Mouse (Mus musculus) CH12.LX (cell line): ENCODE results near the gene Pcnt. TPM values are rescaled to one million over a fixed set of nuclear protein-coding genes. Genes with fewer than 3 reads are reported as not detected.

ENCODE experiments used
- DNase-seq: peaks from one replicate; pipeline ENCODE4 v3.0.0-alpha.2; 2013; ENCODE audit errors: extremely low read depth
- H3K27ac ChIP-seq: 2 replicates; pipeline ENCODE4 v1.5.1; 2012; ENCODE audit warnings: low read depth, mild to moderate bottlenecking, control low read depth, moderate library complexity; ENCODE audit not compliant: insufficient read depth
- H3K27me3 ChIP-seq: replicated peaks from 2 replicates; pipeline ENCODE3; 2012; ENCODE audit warnings: inconsistent platforms
- H3K36me3 ChIP-seq, 2 experiments: replicated peaks in 1 of 2; 2 replicates each; pipeline versions ENCODE3 to v1.6.1; 2012; ENCODE audit warnings: inconsistent platforms in 1 of 2, low read length in 1 of 2, mild to moderate bottlenecking in 1 of 2, mixed read lengths in 1 of 2, moderate library complexity in 1 of 2; ENCODE audit not compliant: control insufficient read depth in 1 of 2, insufficient read depth in 1 of 2
- H3K4me1 ChIP-seq, 2 experiments: 2 replicates each; pipeline ENCODE4 v1.6.1; 2012; ENCODE audit warnings: inconsistent platforms in 1 of 2, moderate library complexity in 1 of 2; ENCODE audit not compliant: insufficient read depth in 2 of 2, control insufficient read depth in 1 of 2
- H3K4me2 ChIP-seq: 2 replicates; pipeline ENCODE4 v1.6.1; 2012; ENCODE audit warnings: low read depth, mild to moderate bottlenecking, control low read depth; ENCODE audit not compliant: poor library complexity, insufficient read depth, severe bottlenecking
- H3K4me3 ChIP-seq, 3 experiments: fragments of 150-350 bp in 1 of 3; sonication (generic) in 1 of 3; replicated peaks in 1 of 3; 2 replicates each; pipeline versions ENCODE3 to v1.5.1; 2011 to 2012; ENCODE audit warnings: low read depth in 2 of 3, low read length in 2 of 3, mild to moderate bottlenecking in 2 of 3, moderate library complexity in 2 of 3, control low read depth in 1 of 3, improper control_type of control experiment in 1 of 3, inconsistent platforms in 1 of 3, mixed read lengths in 1 of 3; ENCODE audit not compliant: poor library complexity in 1 of 3
- H3K79me2 ChIP-seq: replicated peaks from 2 replicates; pipeline ENCODE4 v1.6.1; 2012; ENCODE audit warnings: mild to moderate bottlenecking, moderate library complexity; ENCODE audit not compliant: control insufficient read depth, poor library complexity, insufficient read depth, severe bottlenecking; ENCODE audit errors: extremely low read depth
- H3K9ac ChIP-seq: 2 replicates; pipeline ENCODE4 v1.6.1; 2012; ENCODE audit warnings: low read depth, mild to moderate bottlenecking, control low read depth, moderate library complexity; ENCODE audit not compliant: insufficient read depth
- H3K9me3 ChIP-seq: replicated peaks from 2 replicates; pipeline ENCODE3; 2012; ENCODE audit warnings: low read length, inconsistent platforms, mixed read lengths
- CHD1 ChIP-seq: IDR thresholded peaks from 2 replicates; pipeline ENCODE4 v1.6.1; 2012; ENCODE audit warnings: low read depth, low read length, improper control_type of control experiment, inconsistent platforms
- CHD2 ChIP-seq: IDR thresholded peaks from 2 replicates; pipeline ENCODE4 v1.6.1; 2011; ENCODE audit warnings: low read length, improper control_type of control experiment
- CTCF ChIP-seq, 2 experiments: IDR thresholded peaks in 1 of 2; conservative IDR thresholded peaks in 1 of 2; 2 replicates each; pipeline ENCODE4 v1.5.1; 2011 to 2012; ENCODE audit warnings: low read depth in 2 of 2, low read length in 2 of 2, improper control_type of control experiment in 1 of 2, inconsistent platforms in 1 of 2, mild to moderate bottlenecking in 1 of 2, moderate library complexity in 1 of 2
- ELF1 ChIP-seq: IDR thresholded peaks from 2 replicates; pipeline ENCODE4 v1.6.1; 2014; ENCODE audit warnings: low read depth, mild to moderate bottlenecking, inconsistent platforms, low read length, improper control_type of control experiment
- EP300 ChIP-seq: IDR thresholded peaks from 2 replicates; pipeline ENCODE4 v1.6.1; 2011; ENCODE audit warnings: low read length, improper control_type of control experiment
- ETS1 ChIP-seq: conservative IDR thresholded peaks from 2 replicates; pipeline ENCODE4 v1.6.1; 2012; ENCODE audit warnings: low read depth, mild to moderate bottlenecking, inconsistent platforms, low read length, improper control_type of control experiment, moderate library complexity
- HCFC1 ChIP-seq: IDR thresholded peaks from 2 replicates; pipeline ENCODE4 v1.6.1; 2012; ENCODE audit warnings: low read depth, mild to moderate bottlenecking, inconsistent platforms, low read length, improper control_type of control experiment
- IRF4 ChIP-seq: IDR thresholded peaks from 2 replicates; pipeline ENCODE4 v1.6.1; 2014; ENCODE audit warnings: low read depth, mild to moderate bottlenecking, inconsistent platforms, low read length, improper control_type of control experiment
- JUN ChIP-seq: IDR thresholded peaks from 2 replicates; pipeline ENCODE4 v1.6.1; 2011; ENCODE audit warnings: low read depth, mild to moderate bottlenecking, low read length, improper control_type of control experiment, moderate library complexity; ENCODE audit not compliant: insufficient read depth
- JUND ChIP-seq: conservative IDR thresholded peaks from 2 replicates; pipeline ENCODE4 v1.6.1; 2011; ENCODE audit warnings: low read depth, low read length, improper control_type of control experiment
- MAFK ChIP-seq: IDR thresholded peaks from 2 replicates; pipeline ENCODE4 v1.6.1; 2011; ENCODE audit warnings: low read length, improper control_type of control experiment; ENCODE audit not compliant: insufficient replicate concordance
- MAX ChIP-seq: IDR thresholded peaks from 2 replicates; pipeline ENCODE4 v1.6.1; 2011; ENCODE audit warnings: low read length, improper control_type of control experiment
- MEF2A ChIP-seq: IDR thresholded peaks from 2 replicates; pipeline ENCODE4 v1.6.1; 2014; ENCODE audit warnings: low read depth, mild to moderate bottlenecking, inconsistent platforms, low read length, improper control_type of control experiment, borderline replicate concordance
- MYC ChIP-seq: IDR thresholded peaks from 2 replicates; pipeline ENCODE4 v1.6.1; 2011; ENCODE audit warnings: low read depth, mild to moderate bottlenecking, improper control_type of control experiment, low read length
- NRF1 ChIP-seq: IDR thresholded peaks from 2 replicates; pipeline ENCODE4 v1.6.1; 2014; ENCODE audit warnings: low read depth, mild to moderate bottlenecking, inconsistent platforms, low read length, improper control_type of control experiment, moderate library complexity
- PAX5 ChIP-seq: IDR thresholded peaks from 2 replicates; pipeline ENCODE4 v1.6.1; 2012; ENCODE audit warnings: low read length, inconsistent platforms, mixed read lengths
- POLR2A ChIP-seq: IDR thresholded peaks from 2 replicates; pipeline ENCODE4 v1.6.1; 2011; ENCODE audit warnings: low read depth, mild to moderate bottlenecking, improper control_type of control experiment, low read length
- RAD21 ChIP-seq: IDR thresholded peaks from 2 replicates; pipeline ENCODE4 v1.6.1; 2011; ENCODE audit warnings: low read depth, mild to moderate bottlenecking, low read length, improper control_type of control experiment, moderate library complexity
- RCOR1 ChIP-seq: conservative IDR thresholded peaks from 2 replicates; pipeline ENCODE4 v1.6.1; 2012; ENCODE audit warnings: low read depth, mild to moderate bottlenecking, inconsistent platforms, low read length, improper control_type of control experiment
- SIN3A ChIP-seq: IDR thresholded peaks from 2 replicates; pipeline ENCODE4 v1.6.1; 2012; ENCODE audit warnings: low read length, improper control_type of control experiment, inconsistent platforms
- TBP ChIP-seq: conservative IDR thresholded peaks from 2 replicates; pipeline ENCODE4 v1.6.1; 2011; ENCODE audit warnings: low read depth, low read length, improper control_type of control experiment
- TCF12 ChIP-seq: IDR thresholded peaks from 2 replicates; pipeline ENCODE4 v1.6.1; 2014; ENCODE audit warnings: low read depth, mild to moderate bottlenecking, inconsistent platforms, low read length, improper control_type of control experiment
- ZC3H11A ChIP-seq: IDR thresholded peaks from 2 replicates; pipeline ENCODE4 v1.6.1; 2012; ENCODE audit warnings: low read depth, mild to moderate bottlenecking, inconsistent platforms, low read length, improper control_type of control experiment
- ZMIZ1 ChIP-seq: IDR thresholded peaks from 2 replicates; pipeline ENCODE4 v1.6.1; 2012; ENCODE audit warnings: low read depth, mild to moderate bottlenecking, inconsistent platforms, low read length, improper control_type of control experiment
- ZNF384 ChIP-seq: IDR thresholded peaks from 2 replicates; pipeline ENCODE4 v1.6.1; 2012; ENCODE audit warnings: low read depth, low read length, improper control_type of control experiment, inconsistent platforms
- dilution Hi-C: fragments of 300-500 bp; cut with MboI; formaldehyde crosslinking; loops from 2 replicates; pipeline ENCODE4 v1.14.3; 2020; ENCODE audit warnings: low sequenced_read_pairs; ENCODE audit not compliant: extremely low pct_unique_long_range_greater_than_20kb, extremely low pct_ligation_motif_present
- in situ Hi-C: fragments of 300-500 bp; cut with MboI; formaldehyde crosslinking; loops from 3 replicates; pipeline ENCODE4 v1.14.3; 2019; ENCODE audit warnings: low sequenced_read_pairs, low pct_ligation_motif_present, low pct_unique_long_range_greater_than_20kb, mixed read lengths
- polyA plus RNA-seq: library from polyadenylated mRNA; unstranded; fragments of >175 nt; gene quantifications from 2 replicates; pipeline ENCODE4 v1.2.1, GENCODE M21; 2012; ENCODE audit warnings: low read depth; ENCODE audit not compliant: insufficient read length
- total RNA-seq, 2 experiments: library from RNA; depleted of rRNA; stranded (reverse); fragments of 300-350 nt in 1 of 2; fragments of >200 nt in 1 of 2; gene quantifications; 2 replicates each; pipeline ENCODE4 v1.2.3; 2012 to 2014

Gene Pcnt
- total and polyA plus RNA-seq, 3 experiments: 22.2 to 30.2 (median 29.1) TPM

DNA sequence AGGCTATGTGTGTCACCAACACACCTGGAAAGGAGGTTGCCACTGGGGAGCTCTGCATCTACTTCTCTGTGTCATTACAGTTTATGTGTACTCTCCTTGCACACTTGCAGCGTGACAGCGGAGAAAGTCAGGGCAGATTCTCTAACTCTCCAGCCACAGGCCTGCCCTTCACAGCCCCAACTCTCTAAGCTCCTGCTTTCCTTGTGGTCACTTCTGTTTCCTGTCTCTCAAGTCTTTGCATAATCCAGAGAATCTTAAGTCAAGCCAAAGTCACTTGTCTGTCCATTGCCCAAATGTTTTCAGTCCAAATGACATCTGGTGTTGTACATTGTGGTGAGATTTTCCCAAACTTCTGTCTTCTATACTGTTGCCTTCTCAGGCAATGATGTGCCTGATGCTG lies 43.7 kb upstream of the Pcnt start:
- H3K79me2 ChIP-seq: no peaks in the 10 kb centered on the region
- TF ChIP-seq CHD2: no peak
- TF ChIP-seq HCFC1: no peak
- TF ChIP-seq EP300: no peak
- no peak for TF ChIP-seq ELF1
- no peak for TF ChIP-seq MYC
- no peak for TF ChIP-seq ETS1
- no peak for TF ChIP-seq JUN
- no peak for TF ChIP-seq MEF2A
- TF ChIP-seq TCF12: no peak
- no peak for TF ChIP-seq MAFK
- no peak for TF ChIP-seq IRF4
- no peak for TF ChIP-seq PAX5
- no peak for TF ChIP-seq CHD1
- no peak for TF ChIP-seq RAD21
- TF ChIP-seq RCOR1: no peak
- no peak for TF ChIP-seq ZMIZ1
- TF ChIP-seq POLR2A: no peak
- TF ChIP-seq ZC3H11A: no peak
- H3K36me3 ChIP-seq: peaks cover 77 to 93% of the 10 kb centered on the region in 2 experiments
- H3K9me3 ChIP-seq: no peaks in the 10 kb centered on the region
- H3K4me1 ChIP-seq: peaks cover 9 to 11% of the 10 kb centered on the region in 2 experiments; a peak in 3 of 4 replicates
- in situ Hi-C loops: no loop called here
- H3K4me2 ChIP-seq: no peak overlapping the region
- dilution Hi-C loops: no loop called here
- DNase-seq: no peak
- H3K4me3 ChIP-seq: no peak overlapping the region
- H3K27ac ChIP-seq: 0 out of 2 replicates have a peak overlapping the region, but pooled peaks have one; percentile 18
- H3K27me3 ChIP-seq: no peaks in the 10 kb centered on the region
- H3K9ac ChIP-seq: no peak overlapping the region

GRCm38 (mm10) chr10:76481480-76481879 lies 38.9 kb upstream of the Pcnt start:
- dilution Hi-C loops (no loop called here), in situ Hi-C loops (no loop called here)
- no peak for TF ChIP-seq MAX
- TF ChIP-seq NRF1: no peak
- no peak for TF ChIP-seq ZNF384
- TF ChIP-seq CHD2: no peak
- no peak for TF ChIP-seq CTCF (conservative IDR thresholded peaks at IDR 0.05 in 1 of 2, IDR thresholded peaks at IDR 0.05 in 1 of 2; ENCODE audit: low read depth in 2 of 2, low read length in 2 of 2)
- TF ChIP-seq SIN3A: no peak
- TF ChIP-seq ZC3H11A: no peak
- TF ChIP-seq RCOR1: no peak
- no peak for TF ChIP-seq ZMIZ1
- TF ChIP-seq IRF4: no peak
- TF ChIP-seq RAD21: no peak
- no peak for TF ChIP-seq TCF12
- TF ChIP-seq TBP: no peak
- TF ChIP-seq MYC: no peak
- TF ChIP-seq HCFC1: no peak
- no peak for TF ChIP-seq JUND
- TF ChIP-seq CHD1: no peak
- Histone ChIP-seq H3K9me3 (no peaks in the 10 kb centered on the region), H3K27ac (no peak overlapping the region), H3K27me3 (no peaks in the 10 kb centered on the region), H3K9ac (no peak overlapping the region), H3K4me2 (no peak overlapping the region), H3K79me2 (no peaks in the 10 kb centered on the region), H3K4me3 (no peak overlapping the region), H3K4me1 (peaks cover 9 to 10% of the 10 kb centered on the region in 2 experiments; a peak in 3 of 4 replicates), H3K36me3 (peaks cover 78 to 95% of the 10 kb centered on the region in 2 experiments)
- DNase-seq: no peak
